Mouse (Mus musculus) brain, adult 2 months (tissue): ENCODE data around the gene Gfi1.
A peak's percentile ranks its signal among the peaks of the same experiment; 100 is the strongest.

Experiments
- DNase-seq: peaks from one replicate; pipeline ENCODE4 v3.0.0; 2011; ENCODE audit warnings: low read depth, low spot score

Gene Gfi1

GRCm38 (mm10) chr5:107722661-107723532 is 2.9 kb downstream of the Gfi1 start:
- no peak for DNase-seq

GRCm38 (mm10) chr5:107721638-107722011 is 4.2 kb downstream of the Gfi1 start:
- DNase-seq, result no peak

DNA sequence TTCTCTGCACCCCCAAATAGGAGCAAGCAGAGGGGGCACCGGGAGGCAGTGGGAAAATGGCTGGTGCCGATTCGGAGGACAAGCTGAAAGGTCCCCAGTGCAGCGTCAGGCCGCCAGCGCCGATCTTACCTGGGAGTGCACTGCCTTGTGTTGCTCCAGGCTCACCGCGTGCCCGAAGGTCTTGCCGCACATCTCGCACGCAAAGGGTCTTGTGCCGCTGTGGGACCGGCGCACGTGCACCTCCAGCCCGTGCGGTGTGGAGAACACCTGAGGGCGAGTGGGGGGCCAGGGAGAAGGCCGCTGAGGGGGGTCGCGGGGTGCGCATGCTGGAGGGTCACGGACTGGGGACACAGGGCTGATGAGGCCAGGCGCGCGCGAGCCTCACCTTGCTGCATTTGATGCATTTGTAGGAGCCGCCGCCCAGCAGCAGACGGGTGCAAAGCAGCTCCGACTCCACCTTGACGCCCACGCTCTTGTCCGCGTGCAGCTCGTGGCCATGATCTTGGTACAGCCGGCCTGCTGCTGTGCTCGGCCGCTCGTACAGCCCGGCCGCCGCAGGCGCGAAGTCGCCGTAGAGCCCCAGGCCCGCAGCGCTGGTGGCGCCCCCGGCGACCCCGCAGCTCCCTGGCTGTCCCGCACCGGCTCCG is 4.7 kb downstream of the Gfi1 start:
- DNase-seq, result no peak

GRCm38 (mm10) chr5:107720511-107720910 is 5.3 kb downstream of the Gfi1 start:
- DNase-seq, result no peak

- DNase-seq, result no peak
These were observed 6.0 kb downstream of the Gfi1 start for GRCm38 (mm10) chr5:107719786-107720185.

GRCm38 (mm10) chr5:107719209-107719608 is 6.6 kb downstream of the Gfi1 start:
- DNase-seq, result no peak

DNA sequence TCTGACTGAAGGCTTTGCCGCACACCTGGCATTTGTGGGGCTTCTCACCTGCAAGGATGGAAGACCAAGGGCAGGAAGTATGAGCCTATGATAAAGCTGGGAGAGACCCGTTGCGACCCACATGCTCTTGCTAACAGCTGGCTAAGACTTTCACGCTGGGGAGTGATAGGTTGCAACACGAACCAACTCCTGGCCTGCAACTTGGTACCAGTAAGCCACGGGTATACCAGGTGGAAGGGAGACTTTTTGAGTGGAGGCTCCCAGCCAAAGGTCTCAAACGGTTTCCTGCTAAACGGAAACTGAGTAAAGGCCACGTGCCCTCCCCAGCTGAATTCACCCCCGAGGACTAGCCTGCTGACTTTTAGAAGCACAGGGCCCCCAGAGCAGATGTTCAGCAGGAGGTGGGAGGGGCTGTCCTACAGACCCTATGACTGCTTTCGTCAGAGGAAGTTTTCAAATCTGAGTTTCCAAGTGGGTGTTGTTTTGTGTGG is 7.9 kb downstream of the Gfi1 start:
- DNase-seq, result no peak

DNA sequence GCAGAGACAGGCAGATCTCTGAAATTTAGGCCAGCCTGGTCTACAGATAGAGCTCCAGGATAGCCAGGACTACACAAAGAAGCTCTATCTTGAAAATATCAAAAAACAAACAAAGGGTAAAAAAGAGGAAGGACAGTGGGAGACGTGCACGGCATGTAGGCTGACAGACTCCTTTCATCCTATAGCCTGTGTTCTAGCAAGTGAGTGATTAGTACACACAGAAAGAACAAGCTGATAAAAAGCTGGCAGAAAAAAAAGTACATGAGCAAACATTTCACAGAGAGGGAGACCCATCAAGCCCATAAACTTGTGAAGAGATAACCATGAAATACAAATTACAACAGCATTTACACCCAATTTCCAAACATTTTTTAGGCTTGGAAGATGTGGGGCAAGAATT is 14.1 kb downstream of the Gfi1 start:
- DNase-seq, result no peak

DNA sequence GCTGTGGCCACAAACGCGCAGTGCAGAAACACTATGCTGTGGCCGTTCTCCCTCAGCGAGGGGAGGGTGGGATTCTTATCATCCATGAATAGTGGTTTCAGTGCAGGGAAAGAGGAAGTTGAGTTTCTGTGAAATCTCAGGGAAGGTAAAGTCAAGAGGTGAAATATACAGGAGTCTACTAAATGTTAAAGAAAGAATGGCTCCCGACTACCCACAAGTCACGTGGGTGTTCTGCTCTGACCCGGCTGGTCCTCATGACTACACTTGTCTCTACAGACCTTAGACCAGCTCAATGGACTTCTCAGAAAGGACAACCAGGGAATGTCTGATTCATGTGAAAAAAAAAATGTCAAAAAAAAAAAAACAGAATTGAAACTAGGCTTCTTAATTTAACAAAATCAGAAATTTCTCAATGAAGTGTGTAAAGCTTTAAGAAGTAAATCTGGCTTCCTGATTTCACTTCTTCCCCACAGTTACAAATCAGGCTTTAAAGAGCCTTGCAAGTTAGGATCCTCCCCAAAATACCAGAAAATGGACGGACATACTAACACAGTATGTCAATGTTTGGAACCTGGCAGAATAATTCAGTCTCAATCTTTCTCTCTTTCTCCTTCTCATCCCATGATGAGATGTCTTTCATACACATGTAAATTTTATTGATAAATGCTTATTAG is 17.6 kb downstream of the Gfi1 start:
- no peak for DNase-seq

DNA sequence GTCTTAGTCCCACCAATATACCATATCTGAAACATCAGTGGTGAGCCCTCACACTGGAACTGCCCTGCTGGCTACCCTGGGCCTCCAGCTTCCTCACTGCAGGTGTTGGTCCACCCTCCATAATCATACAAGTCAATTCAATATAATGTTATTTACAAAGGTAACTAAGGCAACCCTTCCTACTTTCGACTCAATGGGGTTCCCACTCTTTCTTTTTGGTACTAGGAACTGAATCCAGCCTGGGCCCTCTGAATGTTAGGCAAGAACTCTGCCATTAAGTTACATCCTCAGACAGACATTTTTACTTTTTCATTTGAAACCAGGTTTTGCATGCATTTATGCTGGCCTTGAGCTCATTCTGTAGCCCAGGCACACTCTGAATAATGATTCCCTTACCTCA is 19.6 kb downstream of the Gfi1 start:
- DNase-seq, result no peak

- DNase-seq, result no peak
These were observed 20.1 kb downstream of the Gfi1 start for GRCm38 (mm10) chr5:107705756-107706155.

DNA sequence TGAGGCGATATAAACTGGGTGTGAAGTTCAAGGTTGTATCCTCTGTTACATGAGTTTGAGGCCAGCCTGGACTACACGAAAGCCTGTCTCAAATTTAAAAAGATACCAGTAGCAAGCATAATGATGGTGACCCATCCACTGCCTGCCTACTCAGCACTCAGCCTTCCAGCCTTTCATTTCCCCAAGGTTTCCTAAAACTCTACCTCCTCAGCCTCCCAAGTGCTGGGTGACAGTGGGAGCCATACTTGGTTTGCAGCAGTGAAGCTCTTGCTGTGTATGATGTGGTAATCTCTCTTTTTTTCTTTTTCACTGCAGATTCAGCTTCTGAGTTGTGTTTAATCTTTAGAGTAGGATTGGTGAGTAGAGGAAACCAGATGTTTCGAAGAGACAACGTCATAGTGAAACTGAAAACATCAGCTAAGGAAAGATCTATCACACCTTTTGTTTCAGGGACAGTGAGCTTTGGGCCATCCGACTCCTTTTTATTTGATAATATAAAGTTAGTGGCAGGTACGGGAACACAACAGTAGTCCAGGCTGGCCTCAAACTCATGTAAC is 22.6 kb downstream of the Gfi1 start:
- no peak for DNase-seq

DNA sequence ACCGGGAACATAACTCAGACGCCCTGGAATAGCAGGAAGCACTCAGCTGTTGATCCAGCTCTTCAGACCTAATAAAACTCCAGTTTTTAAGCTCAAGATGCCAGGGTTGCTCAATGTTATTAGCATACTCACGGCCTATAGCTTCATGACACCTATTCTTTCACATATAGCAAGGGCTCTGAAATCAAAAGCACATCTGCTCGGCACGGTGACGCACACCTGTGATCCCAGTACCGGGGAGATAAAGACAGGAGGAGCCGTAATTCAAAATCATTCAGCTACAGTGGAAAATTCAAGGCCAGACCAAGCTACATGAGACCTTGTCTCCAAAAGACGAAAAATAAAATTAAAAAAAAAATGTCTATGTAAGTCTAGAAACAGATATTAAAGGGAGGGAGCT is 24.2 kb downstream of the Gfi1 start:
- DNase-seq, result no peak

- DNase-seq, result no peak
These were observed 25.0 kb downstream of the Gfi1 start for GRCm38 (mm10) chr5:107700873-107701272.

DNA sequence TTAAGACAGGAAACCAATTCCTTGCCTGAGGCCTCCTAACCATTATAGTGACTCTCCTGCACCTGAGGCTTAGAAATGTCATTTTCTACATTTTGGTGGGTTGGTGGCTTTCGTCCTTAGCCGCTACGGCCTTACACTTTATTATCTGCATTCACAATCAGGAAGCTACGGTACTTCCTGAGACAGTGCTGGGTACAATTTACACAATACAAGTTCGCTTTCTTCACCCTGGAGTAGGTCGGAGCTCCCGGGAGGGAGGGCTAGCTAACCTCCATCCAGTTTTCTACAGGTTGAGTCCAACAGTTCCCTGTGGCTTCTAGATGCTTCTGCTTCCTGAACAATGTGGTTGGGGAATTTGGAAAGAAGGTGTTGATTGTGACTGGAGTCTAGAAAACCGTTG is 26.9 kb downstream of the Gfi1 start:
- no peak for DNase-seq

- no peak for DNase-seq
These were observed 30.8 kb downstream of the Gfi1 start for GRCm38 (mm10) chr5:107695019-107695418.

DNA sequence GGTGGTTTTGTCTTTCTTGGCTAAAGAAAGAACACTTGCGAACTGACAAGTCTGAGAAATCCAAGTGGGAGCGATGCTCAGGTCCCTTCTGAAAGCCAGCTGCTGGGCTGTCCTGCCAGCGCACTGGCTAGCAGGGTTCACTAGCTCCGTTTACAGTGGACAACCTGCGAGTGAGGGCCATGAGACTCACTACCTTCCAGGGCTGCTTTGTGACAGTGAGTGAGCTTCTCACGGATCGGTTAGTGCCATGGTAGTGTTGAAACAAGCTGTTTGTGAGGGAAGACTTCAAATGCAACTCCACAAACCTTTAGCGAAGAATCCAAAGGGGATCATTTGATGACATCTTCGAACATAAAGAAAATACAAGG is 37.4 kb downstream of the Gfi1 start:
- no peak for DNase-seq

DNA sequence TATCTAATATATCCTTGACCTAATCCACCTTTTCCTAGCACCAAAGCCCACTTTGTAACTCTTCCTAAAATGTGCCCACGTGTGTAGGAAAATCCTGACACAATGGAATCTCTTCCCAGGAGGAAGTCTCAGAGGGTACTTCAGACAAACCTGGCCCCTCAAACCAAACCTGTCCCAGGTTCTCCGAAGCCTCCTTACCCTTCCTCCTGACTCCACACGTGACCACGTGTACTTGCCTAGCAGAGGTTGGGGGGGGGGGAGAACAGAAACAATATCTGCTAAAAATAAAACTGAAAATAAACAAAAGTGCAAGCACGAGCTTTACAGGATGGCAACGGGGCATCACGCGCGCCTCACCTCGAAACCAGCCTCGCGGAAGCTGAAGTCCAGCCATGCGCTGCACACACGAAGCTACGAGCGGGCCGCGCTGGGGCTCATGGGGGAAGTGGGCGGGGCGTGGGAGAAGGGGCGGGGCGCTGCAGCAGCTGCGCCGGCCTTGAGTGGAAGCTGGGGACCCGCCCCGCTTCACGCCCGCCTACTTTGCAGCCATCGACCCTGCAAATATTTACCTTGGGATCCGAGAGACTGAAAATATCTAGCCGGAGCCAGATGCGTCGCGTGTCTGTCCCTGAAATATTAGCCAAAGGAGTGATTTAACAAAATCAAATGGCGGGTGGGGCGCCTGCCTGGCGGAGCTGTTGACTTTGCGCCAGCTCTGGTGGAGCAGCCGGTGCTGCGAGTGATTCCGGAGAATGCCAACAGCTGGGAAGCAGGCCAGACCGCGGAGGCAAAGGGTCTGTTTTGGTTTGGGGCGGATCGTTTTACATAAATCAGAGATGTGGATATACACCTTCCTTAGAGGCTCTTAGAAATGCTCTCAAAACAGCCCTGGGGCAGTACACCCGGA is 38.0 kb downstream of the Gfi1 start:
- DNase-seq, result peak; percentile 73

DNA sequence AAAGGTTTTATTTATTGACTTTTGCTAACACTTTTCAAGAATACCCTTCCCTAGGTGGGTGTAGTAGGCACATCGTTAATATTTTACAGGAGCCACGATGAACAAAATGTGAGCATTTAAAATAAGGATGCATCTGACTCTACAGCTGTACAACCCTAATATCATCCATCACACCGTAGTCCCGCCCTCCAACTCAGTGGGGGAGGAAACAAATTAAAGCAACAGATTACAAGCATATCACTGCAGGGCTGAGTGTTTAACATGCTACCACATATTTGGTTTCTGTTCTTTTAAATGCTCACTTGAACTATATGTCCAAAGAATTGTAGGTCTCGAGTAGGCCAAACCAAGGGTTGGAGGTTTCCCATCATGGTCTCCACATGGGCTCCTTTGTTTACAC is 38.7 kb downstream of the Gfi1 start:
- DNase-seq, result no peak

GRCm38 (mm10) chr5:107684380-107684779 is 41.5 kb downstream of the Gfi1 start:
- DNase-seq, result peak; percentile 10

DNA sequence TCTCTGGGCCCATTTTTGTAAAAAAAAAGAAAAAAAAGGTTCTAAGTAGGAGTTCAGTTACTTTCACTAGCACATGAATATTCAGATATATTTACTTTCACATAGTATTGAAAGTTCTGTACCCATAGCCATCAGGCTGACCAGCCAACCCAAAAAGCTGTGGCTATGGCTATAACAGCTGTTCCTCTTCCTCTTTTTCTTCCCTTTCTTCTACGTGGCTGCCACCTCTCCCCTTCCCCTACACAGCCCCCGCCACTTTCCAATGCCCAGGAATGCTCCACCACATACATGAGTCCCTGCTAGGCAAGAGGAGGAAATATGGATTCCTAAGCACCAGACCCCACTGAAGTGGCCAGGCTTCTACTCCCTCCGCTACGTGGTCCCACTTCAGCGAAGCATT is 44.5 kb downstream of the Gfi1 start:
- no peak for DNase-seq
